Mouse (Mus musculus) myocyte (in vitro differentiated cells): ENCODE data around the gene Atp6v1c2. TPM values are rescaled to one million over a fixed set of nuclear protein-coding genes. Genes with fewer than 3 reads are reported as not detected.

ENCODE experiments used
- H3K27me3 ChIP-seq: one replicate; pipeline ENCODE4 v1.6.1; 2011; ENCODE audit not compliant: control insufficient read depth, insufficient read depth, insufficient read length
- H3K36me3 ChIP-seq: one replicate; pipeline ENCODE4 v1.6.1; 2011; ENCODE audit not compliant: control insufficient read depth, insufficient read depth
- H3K4me2 ChIP-seq: one replicate; pipeline ENCODE4 v1.6.1; 2011; ENCODE audit warnings: low read depth, control low read depth
- H3K4me3 ChIP-seq: one replicate; pipeline ENCODE4 v1.5.1; 2011; ENCODE audit warnings: mild to moderate bottlenecking, control low read depth, moderate library complexity
- H3K79me2 ChIP-seq: one replicate; pipeline ENCODE4 v1.6.1; 2011; ENCODE audit not compliant: control insufficient read depth, insufficient read depth
- H3ac ChIP-seq: one replicate; pipeline ENCODE4 v1.6.1; 2011; ENCODE audit not compliant: control insufficient read depth, insufficient read length
- CEBPB ChIP-seq: IDR thresholded peaks from 2 replicates; pipeline ENCODE4 v1.6.1; 2011; ENCODE audit warnings: mild to moderate bottlenecking, moderate library complexity; ENCODE audit not compliant: poor library complexity, insufficient read depth, severe bottlenecking
- E2F4 ChIP-seq: IDR thresholded peaks from one replicate; pipeline ENCODE4 v1.6.1; 2011; ENCODE audit warnings: mild to moderate bottlenecking, control low read depth, moderate library complexity; ENCODE audit not compliant: insufficient read depth
- MAX ChIP-seq: IDR thresholded peaks from one replicate; pipeline ENCODE4 v1.6.1; 2011; ENCODE audit warnings: low read depth, mild to moderate bottlenecking, control low read depth
- MYOD1 ChIP-seq, 3 experiments: IDR thresholded peaks; one replicate each; pipeline ENCODE4 v1.6.1; 2011; ENCODE audit warnings: control low read depth in 2 of 3, low read depth in 2 of 3, mild to moderate bottlenecking in 2 of 3, moderate library complexity in 1 of 3; ENCODE audit not compliant: insufficient read length in 2 of 3, control insufficient read depth in 1 of 3
- MYOG ChIP-seq, 3 experiments: IDR thresholded peaks; one replicate each; pipeline ENCODE4 v1.6.1; 2011; ENCODE audit warnings: control low read depth in 2 of 3, low read depth in 2 of 3, mild to moderate bottlenecking in 2 of 3; ENCODE audit not compliant: insufficient read length in 2 of 3, control insufficient read depth in 1 of 3, insufficient read depth in 1 of 3
- POLR2A ChIP-seq: IDR thresholded peaks from one replicate; pipeline ENCODE4 v1.6.1; 2011; ENCODE audit warnings: low read depth, mild to moderate bottlenecking, control low read depth, moderate library complexity; ENCODE audit not compliant: insufficient read length
- POLR2AphosphoS2 ChIP-seq: IDR thresholded peaks from one replicate; pipeline ENCODE4 v1.6.1; 2011; ENCODE audit warnings: low read depth, control low read depth; ENCODE audit not compliant: insufficient read length
- REST ChIP-seq: IDR thresholded peaks from one replicate; pipeline ENCODE4 v1.6.1; 2011; ENCODE audit warnings: mild to moderate bottlenecking, control low read depth, moderate library complexity; ENCODE audit not compliant: insufficient read depth, insufficient read length
- SRF ChIP-seq: IDR thresholded peaks from one replicate; pipeline ENCODE4 v1.6.1; 2011; ENCODE audit warnings: low read depth; ENCODE audit not compliant: control insufficient read depth, insufficient read length
- TCF12 ChIP-seq: IDR thresholded peaks from one replicate; pipeline ENCODE4 v1.6.1; 2011; ENCODE audit warnings: mild to moderate bottlenecking, control low read depth; ENCODE audit not compliant: poor library complexity, insufficient read depth, severe bottlenecking
- TCF3 ChIP-seq: IDR thresholded peaks from one replicate; pipeline ENCODE4 v1.6.1; 2011; ENCODE audit warnings: low read depth, control low read depth; ENCODE audit not compliant: insufficient read length
- USF1 ChIP-seq: IDR thresholded peaks from one replicate; pipeline ENCODE4 v1.6.1; 2011; ENCODE audit warnings: low read depth, mild to moderate bottlenecking, control low read depth, moderate library complexity
- polyA plus RNA-seq: library from polyadenylated mRNA; unstranded; fragments of >200 nt; fragmentation: generic; extraction: Trizol; gene quantifications from one replicate; pipeline ENCODE4 v1.2.1, GENCODE M21; 2012; ENCODE audit warnings: missing spikeins

The Atp6v1c2 gene
- polyA plus RNA-seq, 1 experiment = 7.2 TPM

DNA sequence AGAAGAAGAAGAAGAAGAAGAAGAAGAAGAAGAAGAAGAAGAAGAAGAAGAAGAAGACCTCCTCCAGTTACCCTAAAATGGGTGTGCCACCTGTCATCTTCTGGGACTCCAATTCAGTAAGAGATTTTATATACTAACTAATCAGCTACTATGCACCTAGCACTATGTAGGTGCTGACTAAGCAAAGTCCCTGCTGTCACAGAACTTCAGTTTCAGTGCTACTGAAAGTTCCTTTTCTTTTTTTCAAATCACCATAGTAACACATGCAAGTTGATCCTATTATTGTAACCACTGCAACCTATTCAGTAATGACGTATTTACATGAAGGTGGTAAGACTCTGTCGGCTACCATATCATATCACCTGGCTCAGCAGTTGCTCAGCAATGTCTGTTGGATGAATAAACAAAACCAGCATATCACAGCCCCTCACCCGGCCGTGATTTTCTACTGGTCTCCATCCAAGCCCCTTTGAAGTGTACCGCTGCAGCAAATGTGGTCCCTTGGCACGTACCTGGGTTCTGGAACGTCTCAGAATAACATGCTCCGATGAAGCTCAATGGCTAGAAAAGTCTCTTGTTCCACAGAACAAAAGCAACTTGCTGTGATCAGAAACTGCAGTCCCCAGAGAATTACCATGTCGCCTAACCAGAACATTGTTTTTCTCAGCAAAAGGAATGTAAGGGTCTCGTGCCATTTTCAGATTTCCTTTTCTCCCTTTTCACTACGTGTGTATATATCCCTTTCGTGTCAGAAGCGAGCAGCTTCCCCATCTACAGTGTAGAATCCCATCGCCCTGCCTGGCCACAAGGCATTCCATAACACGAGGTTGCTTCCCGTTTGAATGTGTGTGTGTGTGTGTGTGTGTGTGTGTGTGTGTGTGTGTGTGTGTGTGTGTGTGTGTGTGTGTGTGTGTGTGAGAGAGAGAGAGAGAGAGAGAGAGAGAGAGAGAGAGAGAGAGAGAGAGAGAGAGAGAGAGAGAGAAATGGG is 18.0 kb downstream of the Atp6v1c2 start:
- no peak overlapping the region for H3ac ChIP-seq
- H3K4me2 ChIP-seq = no peak overlapping the region
- no peaks in the 10 kb centered on the region for H3K36me3 ChIP-seq
- H3K79me2 ChIP-seq = no peaks in the 10 kb centered on the region
- TF ChIP-seq POLR2AphosphoS2 = no peak
- no peak for TF ChIP-seq E2F4
- TF ChIP-seq SRF = no peak
- H3K4me3 ChIP-seq = no peak overlapping the region
- H3K27me3 ChIP-seq = no peaks in the 10 kb centered on the region

- H3K79me2 ChIP-seq = no peaks in the 10 kb centered on the region
- H3K4me2 ChIP-seq = no peak overlapping the region
- no peak overlapping the region for H3ac ChIP-seq
- H3K4me3 ChIP-seq = no peak overlapping the region
- TF ChIP-seq MYOG (IDR thresholded peaks at IDR 0.05; ENCODE audit: control insufficient read depth in 1 of 3, insufficient read depth in 1 of 3, insufficient read length in 2 of 3, low read depth in 2 of 3) = no peak
- no peak for TF ChIP-seq POLR2A
- TF ChIP-seq POLR2AphosphoS2 = no peak
- no peaks in the 10 kb centered on the region for H3K27me3 ChIP-seq
- H3K36me3 ChIP-seq = no peaks in the 10 kb centered on the region
Observed at GRCm38 (mm10) chr12:17308246-17308645, 20.9 kb downstream of the Atp6v1c2 start.

DNA sequence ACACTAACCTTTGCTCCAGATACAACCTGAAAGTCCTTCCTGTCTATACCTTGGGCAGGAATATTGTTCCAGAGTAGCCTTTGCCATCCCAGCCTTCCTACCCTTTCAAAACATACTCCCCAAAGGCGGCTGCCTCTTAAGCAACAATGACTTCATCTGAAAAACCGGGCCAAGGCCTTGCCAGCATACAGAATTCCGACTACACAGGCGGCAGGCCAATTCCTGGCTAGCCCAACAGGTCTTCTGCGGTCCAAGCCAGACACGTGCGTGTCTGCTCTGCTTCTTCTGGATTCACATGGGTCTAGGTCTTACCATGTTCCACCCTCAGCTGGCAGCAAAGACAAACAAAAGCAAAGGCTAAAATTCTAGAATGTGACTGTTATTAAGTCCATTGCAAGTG is 23.7 kb downstream of the Atp6v1c2 start:
- no peaks in the 10 kb centered on the region for H3K36me3 ChIP-seq
- H3K4me3 ChIP-seq = no peak overlapping the region
- TF ChIP-seq POLR2A (no peak), MAX (no peak), USF1 (no peak), POLR2AphosphoS2 (no peak), E2F4 (no peak), MYOG (IDR thresholded peaks at IDR 0.05; ENCODE audit: control insufficient read depth in 1 of 3, insufficient read depth in 1 of 3, insufficient read length in 2 of 3, low read depth in 2 of 3) (no peak), CEBPB (no peak), SRF (no peak), TCF12 (no peak), MYOD1 (IDR thresholded peaks at IDR 0.05; ENCODE audit: control insufficient read depth in 1 of 3, insufficient read length in 2 of 3, low read depth in 2 of 3) (no peak)
- no peak overlapping the region for H3K4me2 ChIP-seq
- no peaks in the 10 kb centered on the region for H3K79me2 ChIP-seq
- H3K27me3 ChIP-seq = no peaks in the 10 kb centered on the region
- H3ac ChIP-seq = no peak overlapping the region

- TF ChIP-seq TCF12 (no peak), MYOG (IDR thresholded peaks at IDR 0.05; ENCODE audit: control insufficient read depth in 1 of 3, insufficient read depth in 1 of 3, insufficient read length in 2 of 3, low read depth in 2 of 3) (no peak)
- Histone ChIP-seq H3K79me2 (no peaks in the 10 kb centered on the region), H3K4me3 (no peak overlapping the region), H3ac (no peak overlapping the region), H3K36me3 (no peaks in the 10 kb centered on the region), H3K4me2 (no peak overlapping the region), H3K27me3 (no peaks in the 10 kb centered on the region)
Observed at GRCm38 (mm10) chr12:17299902-17300301, 29.3 kb downstream of the Atp6v1c2 start.

GRCm38 (mm10) chr12:17296899-17297298 is 32.3 kb downstream of the Atp6v1c2 start:
- Histone ChIP-seq H3ac (no peak overlapping the region), H3K79me2 (no peaks in the 10 kb centered on the region), H3K27me3 (no peaks in the 10 kb centered on the region), H3K4me3 (no peak overlapping the region), H3K36me3 (no peaks in the 10 kb centered on the region), H3K4me2 (no peak overlapping the region)
- TF ChIP-seq SRF (no peak), TCF12 (no peak), POLR2AphosphoS2 (no peak), MYOG (IDR thresholded peaks at IDR 0.05; ENCODE audit: control insufficient read depth in 1 of 3, insufficient read depth in 1 of 3, insufficient read length in 2 of 3, low read depth in 2 of 3) (no peak), MYOD1 (IDR thresholded peaks at IDR 0.05; ENCODE audit: control insufficient read depth in 1 of 3, insufficient read length in 2 of 3, low read depth in 2 of 3) (no peak), MAX (no peak), REST (no peak), CEBPB (no peak), E2F4 (no peak), POLR2A (no peak), TCF3 (no peak), USF1 (no peak)
